8 mouse cellular contexts compared by ENCODE assay signal in the genomic region with DNA sequence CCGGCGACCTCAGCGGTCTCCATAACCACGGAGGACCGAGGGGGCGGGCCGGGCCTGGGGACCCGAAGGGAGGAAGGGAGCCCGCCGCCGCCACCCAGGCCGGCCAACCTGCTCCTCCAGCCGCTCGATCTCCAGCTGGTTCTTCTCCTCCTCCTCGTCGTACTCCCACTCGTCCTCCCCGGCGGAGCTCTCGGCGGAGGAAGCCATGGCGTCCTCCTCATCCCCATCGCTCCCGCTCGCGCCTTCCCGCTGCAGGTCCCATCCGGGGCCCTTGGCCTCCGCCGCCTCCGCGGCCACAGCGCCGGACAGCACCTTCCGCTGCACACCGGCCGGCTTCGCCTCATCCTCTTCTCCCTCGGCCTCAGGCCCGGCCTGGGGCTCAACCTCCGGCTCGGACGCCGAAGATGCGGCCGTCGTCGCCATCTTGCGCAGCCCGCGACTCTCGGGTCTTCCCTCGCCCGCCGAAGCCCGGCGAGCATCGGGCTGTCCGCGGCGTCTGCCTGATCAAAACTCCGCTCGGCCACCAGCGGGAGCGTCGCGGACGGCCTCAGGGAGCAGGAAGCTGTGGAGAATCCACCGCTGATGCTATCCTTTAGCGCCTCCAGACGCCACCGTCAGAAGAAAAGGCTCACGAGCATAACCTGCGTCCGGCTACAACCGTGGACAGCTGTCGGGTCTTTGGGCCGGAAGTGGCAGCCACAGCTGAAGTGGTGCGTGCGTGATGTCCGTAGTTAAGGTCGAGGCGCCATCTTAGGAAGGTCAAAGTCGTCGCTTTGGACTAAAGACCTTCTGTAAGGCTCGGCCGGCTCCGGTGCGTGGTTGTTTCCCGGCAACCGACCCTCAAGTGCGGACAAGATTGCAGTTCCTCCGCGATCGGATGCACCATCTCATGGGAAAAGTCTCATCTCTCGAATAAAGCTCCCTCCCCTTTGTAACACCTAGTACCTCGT. TPM values are rescaled to one million over a fixed set of nuclear protein-coding genes. Genes with fewer than 3 reads are reported as not detected.
DNase-seq lines count a peak whose midpoint lies in the region; ATAC-seq and TF ChIP-seq lines count a peak whose summit lies in the region.

No protein-coding gene starts in this region.

- no peaks in the 10 kb centered on the region for H3K9me3 ChIP-seq in embryonic facial prominence, embryonic 15.5 days (replicated peaks)
- H3K9me3 ChIP-seq in limb, embryonic 14.5 days (ENCODE audit: control insufficient read depth, low read length): no peaks in the 10 kb centered on the region
- no peaks in the 10 kb centered on the region for H3K9me3 ChIP-seq in midbrain, postnatal 0 days (ENCODE audit: low read length)

- H3K27ac ChIP-seq in bone marrow, adult 2 months (ENCODE audit: control insufficient read depth, insufficient read depth, low read depth, low read length, poor library complexity): peak overlapping the region; percentile 97
- peak overlapping the region; percentile 98 for H3K27ac ChIP-seq in embryonic facial prominence, embryonic 15.5 days (replicated peaks)
- H3K27ac ChIP-seq in limb, embryonic 14.5 days (replicated peaks; ENCODE audit: low read depth, low read length): peak overlapping the region; percentile 97
- peak overlapping the region; percentile 99 for H3K27ac ChIP-seq in midbrain, postnatal 0 days (ENCODE audit: low read depth, low read length)

- H3K4me3 ChIP-seq in bone marrow, adult 2 months (replicated peaks; ENCODE audit: control insufficient read depth, low read depth, low read length): peak overlapping the region; percentile 98
- peak overlapping the region; percentile 98 for H3K4me3 ChIP-seq in embryonic facial prominence, embryonic 15.5 days (replicated peaks)
- H3K4me3 ChIP-seq in limb, embryonic 14.5 days (replicated peaks; ENCODE audit: low read length): peak overlapping the region; percentile 99
- peak overlapping the region; percentile 100 for H3K4me3 ChIP-seq in midbrain, postnatal 0 days (ENCODE audit: low read depth, low read length)

- peak; percentile 77; the same call in 1 of the 2 replicates for TF ChIP-seq POLR2A in bone marrow, adult 2 months (IDR thresholded peaks at IDR 0.05; ENCODE audit: borderline replicate concordance, control insufficient read depth, low read depth, low read length)
- TF ChIP-seq POLR2A in limb, embryonic 14.5 days (IDR thresholded peaks at IDR 0.05; ENCODE audit: borderline replicate concordance, extremely low read depth, insufficient read depth, insufficient read length): peak; percentile 86; the same call in 1 of the 2 replicates

- H3K36me3 ChIP-seq in embryonic facial prominence, embryonic 15.5 days: peaks cover 48% of the 10 kb centered on the region
- peaks cover 47% of the 10 kb centered on the region for H3K36me3 ChIP-seq in limb, embryonic 14.5 days (ENCODE audit: control insufficient read depth, insufficient read depth, low read length)
- H3K36me3 ChIP-seq in midbrain, postnatal 0 days (ENCODE audit: insufficient read depth, low read length): peaks cover 21% of the 10 kb centered on the region

- DNase-seq in A20 (ENCODE audit: low read depth, low spot score): peak; percentile 97
- DNase-seq in heart, adult 8-10 months (ENCODE audit: low spot score): peak; percentile 85
- peak; percentile 92 for DNase-seq in kidney, adult 9 months
- peak; percentile 91 for DNase-seq in limb, embryonic 14.5 days (ENCODE audit: low spot score)
- peak; percentile 95 for DNase-seq in midbrain, postnatal 0 days (ENCODE audit: low spot score)
- peak; percentile 69 to 82 for DNase-seq in spleen, postnatal 14 days (ENCODE audit: low spot score in 2 of 2)

- ATAC-seq in embryonic facial prominence, embryonic 15.5 days (ENCODE audit: insufficient number of reproducible peaks, low FRiP score, low TSS enrichment, low read depth): peak; percentile 79
- ATAC-seq in limb, embryonic 14.5 days (ENCODE audit: low FRiP score, low read depth): peak; percentile 84
- peak; percentile 84 for ATAC-seq in midbrain, postnatal 0 days (ENCODE audit: low FRiP score)

- H3K27me3 ChIP-seq in embryonic facial prominence, embryonic 15.5 days: no peaks in the 10 kb centered on the region
- no peaks in the 10 kb centered on the region for H3K27me3 ChIP-seq in limb, embryonic 14.5 days (ENCODE audit: control insufficient read depth, insufficient read depth, low read length)
- no peaks in the 10 kb centered on the region for H3K27me3 ChIP-seq in midbrain, postnatal 0 days (ENCODE audit: insufficient read depth, low read length)

- H3K4me1 ChIP-seq in bone marrow, adult 2 months (ENCODE audit: control insufficient read depth, insufficient read depth, low read length): peaks cover 3% of the 10 kb centered on the region; the same call in 1 of the 2 replicates
- peaks cover 28% of the 10 kb centered on the region for H3K4me1 ChIP-seq in embryonic facial prominence, embryonic 15.5 days
- H3K4me1 ChIP-seq in limb, embryonic 14.5 days (ENCODE audit: control insufficient read depth, insufficient read depth, low read length): peaks cover 19% of the 10 kb centered on the region
- H3K4me1 ChIP-seq in midbrain, postnatal 0 days (ENCODE audit: insufficient read depth, low read length): peaks cover 9% of the 10 kb centered on the region; the same call in 1 of the 2 replicates

- peak overlapping the region; percentile 97 for H3K9ac ChIP-seq in embryonic facial prominence, embryonic 15.5 days
- H3K9ac ChIP-seq in limb, embryonic 14.5 days (ENCODE audit: low read depth, low read length, severe bottlenecking): peak overlapping the region; percentile 87
- peak overlapping the region; percentile 95 for H3K9ac ChIP-seq in midbrain, postnatal 0 days (replicated peaks; ENCODE audit: low read length, poor library complexity, severe bottlenecking)

- WGBS in bone marrow, adult 2 months: 1% methylated on average over 97 of the region's 97 CpGs
- WGBS in embryonic facial prominence, embryonic 15.5 days: under 1% methylated on average over 96 of the region's 97 CpGs
- under 1% methylated on average over 86 of the region's 97 CpGs for WGBS in limb, embryonic 14.5 days
- WGBS in midbrain, postnatal 0 days: under 1% methylated on average over 79 of the region's 97 CpGs

- H3K4me2 ChIP-seq in embryonic facial prominence, embryonic 15.5 days (replicated peaks): peak overlapping the region; percentile 91
- H3K4me2 ChIP-seq in limb, embryonic 14.5 days (replicated peaks; ENCODE audit: low read depth, low read length, severe bottlenecking): peak overlapping the region; percentile 91
- peak overlapping the region; percentile 95 for H3K4me2 ChIP-seq in midbrain, postnatal 0 days (ENCODE audit: low read depth, low read length, poor library complexity, severe bottlenecking)

- no peak; the same call in 1 of the 2 replicates for TF ChIP-seq CTCF in bone marrow, adult 2 months (IDR thresholded peaks at IDR 0.05; ENCODE audit: control insufficient read depth, insufficient read depth, low read length)
- TF ChIP-seq CTCF in midbrain, postnatal 0 days (IDR thresholded peaks at IDR 0.05): no peak

RNA-seq across cellular contexts. Expression of a gene that starts 0.8 kb away (rescaled TPM):
- 42.7 and 57.4 TPM in 2 replicates for polyA plus RNA-seq in bone marrow, adult 2 months (2011; ENCODE audit: insufficient read depth, insufficient read length, low replicate concordance, missing spikeins)
- 47.9 and 48.0 TPM in 2 replicates for polyA plus RNA-seq in embryonic facial prominence, embryonic 15.5 days (2015; fragmentation: Nextera tagmentation; extraction: Ambion mirVana)
- 10 to 100 TPM; 11.2 to 12.6 (median 12.2) TPM for total RNA-seq in heart, adult 8-10 months (2022)
- 56.8 and 57.3 TPM in 2 replicates for polyA plus RNA-seq in limb, embryonic 14.5 days (2012; rRNA removed)
- 41.7 and 45.8 TPM in 2 replicates for polyA plus RNA-seq in limb, embryonic 14.5 days (2014; fragmentation: Nextera tagmentation; extraction: Ambion mirVana)
- 44.7 and 51.1 TPM in 2 replicates for total RNA-seq in midbrain, postnatal 0 days (2014; rRNA removed)
- polyA plus RNA-seq in midbrain, postnatal 0 days (2015; fragmentation: Nextera tagmentation; extraction: Ambion mirVana): 24.8 and 26.5 TPM in 2 replicates

RNA-seq across cellular contexts. Expression of a gene that starts 1.1 kb away (rescaled TPM):
- 108 and 116 TPM in 2 replicates for polyA plus RNA-seq in bone marrow, adult 2 months (2011; ENCODE audit: insufficient read depth, insufficient read length, low replicate concordance, missing spikeins)
- 102 and 106 TPM in 2 replicates for polyA plus RNA-seq in embryonic facial prominence, embryonic 15.5 days (2015; fragmentation: Nextera tagmentation; extraction: Ambion mirVana)
- total RNA-seq in heart, adult 8-10 months (2022): 100 to 1,000 TPM; 195 to 224 (median 212) TPM
- 80.8 and 85.4 TPM in 2 replicates for polyA plus RNA-seq in limb, embryonic 14.5 days (2012; rRNA removed)
- polyA plus RNA-seq in limb, embryonic 14.5 days (2014; fragmentation: Nextera tagmentation; extraction: Ambion mirVana): 102 and 106 TPM in 2 replicates
- total RNA-seq in midbrain, postnatal 0 days (2014; rRNA removed): 65.3 and 65.8 TPM in 2 replicates
- polyA plus RNA-seq in midbrain, postnatal 0 days (2015; fragmentation: Nextera tagmentation; extraction: Ambion mirVana): 96.9 and 102 TPM in 2 replicates

RNA-seq across cellular contexts. Expression of a gene that starts 28.8 kb away (rescaled TPM):
- polyA plus RNA-seq in bone marrow, adult 2 months (2011; ENCODE audit: insufficient read depth, insufficient read length, low replicate concordance, missing spikeins): 1.4 and 1.8 TPM in 2 replicates
- 197 and 220 TPM in 2 replicates for polyA plus RNA-seq in embryonic facial prominence, embryonic 15.5 days (2015; fragmentation: Nextera tagmentation; extraction: Ambion mirVana)
- total RNA-seq in heart, adult 8-10 months (2022): 1 to 10 TPM; 2.0 to 4.6 (median 2.7) TPM
- 86.0 and 118 TPM in 2 replicates for polyA plus RNA-seq in limb, embryonic 14.5 days (2012; rRNA removed)
- polyA plus RNA-seq in limb, embryonic 14.5 days (2014; fragmentation: Nextera tagmentation; extraction: Ambion mirVana): 107 and 117 TPM in 2 replicates
- total RNA-seq in midbrain, postnatal 0 days (2014; rRNA removed): 9.5 and 10.1 TPM in 2 replicates
- polyA plus RNA-seq in midbrain, postnatal 0 days (2015; fragmentation: Nextera tagmentation; extraction: Ambion mirVana): 5.9 and 6.3 TPM in 2 replicates

RNA-seq across cellular contexts. Expression of a gene that starts 35.9 kb away (rescaled TPM):
- polyA plus RNA-seq in bone marrow, adult 2 months (2011; ENCODE audit: insufficient read depth, insufficient read length, low replicate concordance, missing spikeins): 1.0 and 3.0 TPM in 2 replicates
- polyA plus RNA-seq in embryonic facial prominence, embryonic 15.5 days (2015; fragmentation: Nextera tagmentation; extraction: Ambion mirVana): 8.5 and 8.7 TPM in 2 replicates
- total RNA-seq in heart, adult 8-10 months (2022): 10 to 100 TPM; 10.2 to 11.6 (median 10.8) TPM
- polyA plus RNA-seq in limb, embryonic 14.5 days (2012; rRNA removed): 6.3 and 6.5 TPM in 2 replicates
- 5.6 and 6.5 TPM in 2 replicates for polyA plus RNA-seq in limb, embryonic 14.5 days (2014; fragmentation: Nextera tagmentation; extraction: Ambion mirVana)
- 11.5 and 15.4 TPM in 2 replicates for total RNA-seq in midbrain, postnatal 0 days (2014; rRNA removed)
- 8.7 and 9.0 TPM in 2 replicates for polyA plus RNA-seq in midbrain, postnatal 0 days (2015; fragmentation: Nextera tagmentation; extraction: Ambion mirVana)

RNA-seq across cellular contexts. Expression of a gene that starts 46.9 kb away (rescaled TPM):
- not detected in 2 replicates for polyA plus RNA-seq in bone marrow, adult 2 months (2011; ENCODE audit: insufficient read depth, insufficient read length, low replicate concordance, missing spikeins)
- not detected in 2 replicates for polyA plus RNA-seq in embryonic facial prominence, embryonic 15.5 days (2015; fragmentation: Nextera tagmentation; extraction: Ambion mirVana)
- not detected for total RNA-seq in heart, adult 8-10 months (2022)
- polyA plus RNA-seq in limb, embryonic 14.5 days (2012; rRNA removed): not detected in 2 replicates
- not detected in 2 replicates for polyA plus RNA-seq in limb, embryonic 14.5 days (2014; fragmentation: Nextera tagmentation; extraction: Ambion mirVana)
- not detected in 2 replicates for total RNA-seq in midbrain, postnatal 0 days (2014; rRNA removed)
- not detected in 2 replicates for polyA plus RNA-seq in midbrain, postnatal 0 days (2015; fragmentation: Nextera tagmentation; extraction: Ambion mirVana)

Comparison
In these comparisons a context has a peak if more than half of its experiments do, and no peak if none do; other contexts are left out.
1. Peak in every context shown above with its lines: DNase-seq, ATAC-seq, H3K4me3 ChIP-seq and H3K27ac ChIP-seq.
2. RNA of a gene that starts 28.8 kb away (polyA plus RNA-seq): 197 to 220 TPM in embryonic facial prominence, embryonic 15.5 days and 86.0 to 118 TPM in limb, embryonic 14.5 days; 5.9 to 6.3 TPM in midbrain, postnatal 0 days and 1.4 to 1.8 TPM in bone marrow, adult 2 months; every median in the first group is over 10 times any median in the second.